Mouse (Mus musculus): ENCODE results near the gene Ybx1.

Gene Ybx1

DNA sequence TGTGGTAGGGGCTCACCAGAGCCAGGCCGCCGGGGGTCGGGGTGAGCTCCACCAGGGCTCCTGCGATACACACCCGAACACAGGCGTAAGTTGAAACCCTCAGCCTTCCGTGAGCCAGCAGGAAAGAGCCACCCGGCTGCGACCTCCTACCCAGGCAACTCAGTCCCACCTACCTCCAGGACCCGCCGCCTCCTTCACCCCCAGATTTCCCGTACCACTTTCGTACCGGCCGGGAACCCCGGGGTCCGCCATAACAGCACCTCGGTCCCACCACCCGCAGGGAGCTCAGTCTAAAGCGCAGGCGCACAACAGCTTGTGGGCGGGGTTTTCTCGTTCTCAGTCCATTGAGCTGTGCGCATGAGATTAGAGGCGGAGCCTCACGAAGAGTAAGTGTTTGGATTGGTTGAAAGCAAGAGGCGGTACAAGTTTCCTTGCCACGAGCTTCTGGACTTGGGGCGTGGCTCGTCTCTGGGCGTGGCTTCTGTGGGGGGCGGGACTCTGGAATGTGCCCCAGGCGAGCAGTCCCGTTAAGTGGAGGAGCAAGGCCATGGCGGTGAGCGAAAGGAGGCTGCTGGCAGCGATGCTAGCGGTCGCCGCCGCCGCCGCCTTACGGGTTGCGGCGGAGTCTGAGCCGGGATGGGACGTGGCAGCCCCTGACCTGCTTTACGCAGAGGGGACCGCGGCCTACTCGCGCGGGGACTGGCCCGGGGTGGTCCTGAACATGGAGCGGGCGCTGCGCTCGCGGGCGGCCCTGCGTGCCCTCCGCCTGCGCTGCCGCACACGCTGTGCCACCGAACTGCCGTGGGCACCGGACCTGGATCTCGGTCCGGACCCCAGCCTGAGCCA, 61.8 kb downstream of the Ybx1 start, which contains the start of the genes AU022252 and P3h1:
Gene AU022252 (minus strand): TSS at position 303 of the 846 bp plus-strand sequence.
Gene P3h1 (plus strand): TSS at position 506 of the 846 bp plus-strand sequence.
- peak; percentile 99 to 100 for DNase-seq
